Mouse (Mus musculus) midbrain, embryonic 13.5 days (tissue): ENCODE results near the gene Tmprss6. TPM values are rescaled to one million over a fixed set of nuclear protein-coding genes. Genes with fewer than 3 reads are reported as not detected.

Experiments
- ATAC-seq: fragments of 200-750 bp; cut with Nextera tagmentation; 2 replicates; pipeline ENCODE4 v1.8.0; 2017; ENCODE audit warnings: mild to moderate bottlenecking, moderate TSS enrichment, moderate library complexity
- H3K27ac ChIP-seq: fragments of 300-500 bp; sonication (generic); 2 replicates; pipeline ENCODE4 v1.5.1; 2015; ENCODE audit warnings: inconsistent platforms, mild to moderate bottlenecking, moderate library complexity
- H3K27me3 ChIP-seq: fragments of 300-500 bp; sonication (generic); 2 replicates; pipeline ENCODE4 v1.6.1; 2015; ENCODE audit warnings: mild to moderate bottlenecking, inconsistent platforms
- H3K36me3 ChIP-seq: fragments of 300-500 bp; sonication (generic); 2 replicates; pipeline ENCODE4 v1.6.1; 2015; ENCODE audit warnings: mild to moderate bottlenecking, inconsistent platforms
- H3K4me1 ChIP-seq: fragments of 300-500 bp; sonication (generic); replicated peaks from 2 replicates; pipeline ENCODE4 v1.6.1; 2015; ENCODE audit warnings: inconsistent platforms
- H3K4me2 ChIP-seq: fragments of 300-500 bp; sonication (generic); replicated peaks from 2 replicates; pipeline ENCODE4 v1.6.1; 2015; ENCODE audit warnings: moderate library complexity, mild to moderate bottlenecking, inconsistent platforms
- H3K4me3 ChIP-seq: fragments of 300-500 bp; sonication (generic); replicated peaks from 2 replicates; pipeline ENCODE4 v1.5.1; 2015; ENCODE audit warnings: mild to moderate bottlenecking, inconsistent platforms
- H3K9ac ChIP-seq: fragments of 300-500 bp; sonication (generic); replicated peaks from 2 replicates; pipeline ENCODE4 v1.6.1; 2015; ENCODE audit warnings: mild to moderate bottlenecking, inconsistent platforms
- H3K9me3 ChIP-seq: fragments of 300-500 bp; sonication (generic); 2 replicates; pipeline ENCODE4 v1.6.1; 2016; ENCODE audit warnings: mild to moderate bottlenecking, inconsistent platforms
- WGBS: fragments of 180-500 bp; shearing (Covaris S2); methylation state at CpG from one replicate; pipeline ENCODE4 v1.1.7; 2015; 5-methylcytosine and 5-hydroxymethylcytosine counted together
- polyA plus RNA-seq: library from polyadenylated mRNA; unstranded; fragments of >200 nt; fragmentation: Nextera tagmentation; extraction: Ambion mirVana; gene quantifications from 2 replicates; pipeline ENCODE4 v1.2.1, GENCODE M21; 2015

Gene Tmprss6
- polyA plus RNA-seq, 1 experiment from 2014 or later = 0.16 TPM

GRCm38 (mm10) chr15:78457193-78457592 lies 11.2 kb downstream of the Tmprss6 start:
- ATAC-seq = no peak
- H3K9me3 ChIP-seq = no peaks in the 10 kb centered on the region
- H3K4me1 ChIP-seq = no peaks in the 10 kb centered on the region
- H3K9ac ChIP-seq = no peak overlapping the region
- H3K4me2 ChIP-seq = no peak overlapping the region
- H3K36me3 ChIP-seq = no peaks in the 10 kb centered on the region
- 82% methylated on average over 10 of the region's 10 CpGs for WGBS
- no peak overlapping the region for H3K4me3 ChIP-seq
- H3K27me3 ChIP-seq = no peaks in the 10 kb centered on the region
- H3K27ac ChIP-seq = no peak overlapping the region

GRCm38 (mm10) chr15:78456051-78456450 lies 12.4 kb downstream of the Tmprss6 start:
- WGBS = 60% methylated on average over 7 of the region's 7 CpGs

DNA sequence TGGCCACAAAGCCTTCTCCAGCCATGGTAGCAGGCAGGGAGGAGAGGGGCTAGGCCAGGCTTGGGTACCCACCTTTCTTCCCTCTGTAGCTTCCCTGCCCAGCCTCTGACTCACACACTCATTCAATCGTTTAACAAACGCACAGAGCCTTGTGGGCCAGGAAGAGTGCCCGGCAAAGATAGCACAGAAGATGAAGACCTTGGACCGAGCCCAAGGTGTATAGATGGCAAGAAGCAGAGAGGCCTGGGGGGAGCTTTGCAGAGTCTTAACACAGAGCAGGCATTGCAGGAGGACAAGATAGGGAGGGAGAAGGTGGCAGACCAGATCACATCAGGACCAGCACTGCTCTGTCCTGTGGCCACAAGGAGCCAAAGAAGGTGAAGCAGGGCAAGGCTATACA lies 13.3 kb downstream of the Tmprss6 start:
- Histone ChIP-seq H3K36me3 (no peaks in the 10 kb centered on the region), H3K27me3 (no peaks in the 10 kb centered on the region), H3K4me2 (no peak overlapping the region), H3K4me1 (peaks cover 2% of the 10 kb centered on the region; the same call in 1 of the 2 replicates), H3K27ac (no peak overlapping the region), H3K4me3 (no peak overlapping the region), H3K9me3 (no peaks in the 10 kb centered on the region), H3K9ac (no peak overlapping the region)
- WGBS = 87% methylated on average over 4 of the region's 4 CpGs
- ATAC-seq = no peak

More at GRCm38 (mm10) chr15:78456051-78456450, 12.4 kb downstream of the Tmprss6 start:
- Histone ChIP-seq H3K4me3 (no peak overlapping the region), H3K9ac (no peak overlapping the region), H3K4me1 (no peaks in the 10 kb centered on the region), H3K4me2 (no peak overlapping the region), H3K27me3 (no peaks in the 10 kb centered on the region), H3K27ac (no peak overlapping the region), H3K36me3 (no peaks in the 10 kb centered on the region), H3K9me3 (no peaks in the 10 kb centered on the region)
- ATAC-seq = no peak

DNA sequence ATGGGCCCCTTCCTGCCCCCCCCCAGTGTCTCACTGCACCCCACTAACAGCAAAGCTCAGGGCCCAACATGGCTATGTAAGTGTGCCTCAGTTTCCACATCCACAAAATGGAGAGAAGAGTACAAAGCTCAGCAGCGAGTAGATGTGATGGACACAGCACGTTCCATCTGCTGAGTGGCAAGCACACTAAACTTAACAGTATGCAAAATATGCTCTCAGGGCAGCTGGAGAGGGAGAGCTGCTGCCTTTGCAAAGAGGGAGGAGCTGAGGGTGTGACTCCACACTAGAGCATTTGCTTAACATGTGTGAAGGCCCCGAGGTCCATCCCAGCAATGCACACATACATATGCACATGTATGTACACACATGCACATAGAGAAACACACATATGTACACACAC lies 15.5 kb downstream of the Tmprss6 start:
- no peak overlapping the region for H3K9ac ChIP-seq
- H3K4me2 ChIP-seq = no peak overlapping the region
- ATAC-seq = no peak
- H3K27me3 ChIP-seq = no peaks in the 10 kb centered on the region
- no peaks in the 10 kb centered on the region for H3K9me3 ChIP-seq
- H3K4me1 ChIP-seq = peaks cover 16% of the 10 kb centered on the region
- 88% methylated on average over 3 of the region's 3 CpGs for WGBS
- H3K4me3 ChIP-seq = no peak overlapping the region
- H3K27ac ChIP-seq = no peak overlapping the region
- no peaks in the 10 kb centered on the region for H3K36me3 ChIP-seq

DNA sequence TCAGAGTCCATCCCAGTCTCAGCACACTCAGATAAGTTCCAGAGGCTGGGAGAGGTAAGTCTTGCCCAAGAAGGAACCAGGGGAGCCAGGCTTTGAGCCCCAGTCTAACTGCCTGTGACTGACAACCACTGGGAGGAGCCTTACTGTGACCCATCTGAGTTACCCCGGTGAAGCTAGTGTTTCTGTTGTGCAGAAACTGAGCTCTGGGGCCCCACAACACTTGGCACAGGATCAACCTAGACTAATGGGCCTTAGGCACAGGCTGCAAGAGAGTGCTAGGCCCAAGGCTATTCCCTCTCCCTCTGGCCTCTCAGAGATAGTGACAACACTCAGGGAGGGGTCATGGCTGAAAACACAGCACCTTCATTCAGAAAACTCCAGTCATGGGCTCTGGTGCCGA lies 17.2 kb downstream of the Tmprss6 start:
- Histone ChIP-seq H3K27me3 (no peaks in the 10 kb centered on the region), H3K36me3 (no peaks in the 10 kb centered on the region), H3K4me2 (no peak overlapping the region), H3K9ac (no peak overlapping the region), H3K4me1 (peaks cover 18% of the 10 kb centered on the region), H3K4me3 (no peak overlapping the region), H3K27ac (no peak overlapping the region), H3K9me3 (no peaks in the 10 kb centered on the region)
- ATAC-seq = no peak
- WGBS = 86% methylated on average over 2 of the region's 2 CpGs

DNA sequence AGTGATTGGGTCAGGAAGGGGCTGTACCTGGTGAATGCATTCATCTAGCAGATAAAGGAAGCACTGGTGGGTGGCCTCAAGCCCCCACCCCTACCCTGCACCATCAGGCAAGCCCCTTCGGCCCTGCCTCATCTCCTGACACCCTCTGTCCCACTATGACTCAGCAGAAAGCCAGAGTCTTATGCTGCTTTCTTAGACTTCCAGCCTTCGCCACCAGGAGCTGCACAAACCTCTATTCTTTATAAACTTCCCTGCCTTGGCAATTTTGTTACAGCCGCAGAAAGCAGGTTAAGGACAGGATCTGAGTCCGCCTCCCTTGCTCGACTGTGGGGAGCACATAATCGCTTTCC lies 18.0 kb downstream of the Tmprss6 start:
- Histone ChIP-seq H3K27me3 (no peaks in the 10 kb centered on the region), H3K9ac (no peak overlapping the region), H3K4me2 (no peak overlapping the region), H3K27ac (no peak overlapping the region), H3K9me3 (no peaks in the 10 kb centered on the region), H3K4me1 (peaks cover 18% of the 10 kb centered on the region), H3K4me3 (no peak overlapping the region), H3K36me3 (no peaks in the 10 kb centered on the region)
- no peak for ATAC-seq
- 88% methylated on average over 6 of the region's 6 CpGs for WGBS

GRCm38 (mm10) chr15:78449694-78450418 lies 18.6 kb downstream of the Tmprss6 start:
- 31% methylated on average over 7 of the region's 7 CpGs for WGBS
- no peaks in the 10 kb centered on the region for H3K27me3 ChIP-seq
- peaks cover 18% of the 10 kb centered on the region for H3K4me1 ChIP-seq
- no peak for ATAC-seq
- no peak overlapping the region for H3K4me3 ChIP-seq
- no peaks in the 10 kb centered on the region for H3K36me3 ChIP-seq
- H3K4me2 ChIP-seq = no peak overlapping the region
- 0 out of 2 replicates have a peak overlapping the region, but pooled peaks have one; percentile 12 for H3K9ac ChIP-seq
- 0 out of 2 replicates have a peak overlapping the region, but pooled peaks have one; percentile 27 for H3K27ac ChIP-seq
- H3K9me3 ChIP-seq = no peaks in the 10 kb centered on the region

- no peak overlapping the region for H3K27ac ChIP-seq
- no peaks in the 10 kb centered on the region for H3K27me3 ChIP-seq
- H3K9me3 ChIP-seq = no peaks in the 10 kb centered on the region
- H3K4me3 ChIP-seq = no peak overlapping the region
- WGBS = 75% methylated on average over 6 of the region's 6 CpGs
- ATAC-seq = no peak
- 0 out of 2 replicates have a peak overlapping the region, but pooled peaks have one; percentile 12 for H3K9ac ChIP-seq
- H3K36me3 ChIP-seq = no peaks in the 10 kb centered on the region
- H3K4me1 ChIP-seq = peaks cover 18% of the 10 kb centered on the region
- H3K4me2 ChIP-seq = no peak overlapping the region
Measured at GRCm38 (mm10) chr15:78449131-78449530, 19.3 kb downstream of the Tmprss6 start.

GRCm38 (mm10) chr15:78447746-78448535 lies 20.5 kb downstream of the Tmprss6 start:
- 1% methylated on average over 22 of the region's 22 CpGs for WGBS
- no peaks in the 10 kb centered on the region for H3K27me3 ChIP-seq
- 0 out of 2 replicates have a peak overlapping the region, but pooled peaks have one; percentile 20 for H3K27ac ChIP-seq
- 0 out of 2 replicates have a peak overlapping the region, but pooled peaks have one; percentile 6 for H3K9ac ChIP-seq
- no peaks in the 10 kb centered on the region for H3K36me3 ChIP-seq
- peaks cover 24% of the 10 kb centered on the region for H3K4me1 ChIP-seq
- H3K4me2 ChIP-seq = peak overlapping the region; percentile 50
- peak; percentile 34; the same call in 1 of the 2 replicates for ATAC-seq
- H3K9me3 ChIP-seq = no peaks in the 10 kb centered on the region
- peak overlapping the region; percentile 18 for H3K4me3 ChIP-seq

DNA sequence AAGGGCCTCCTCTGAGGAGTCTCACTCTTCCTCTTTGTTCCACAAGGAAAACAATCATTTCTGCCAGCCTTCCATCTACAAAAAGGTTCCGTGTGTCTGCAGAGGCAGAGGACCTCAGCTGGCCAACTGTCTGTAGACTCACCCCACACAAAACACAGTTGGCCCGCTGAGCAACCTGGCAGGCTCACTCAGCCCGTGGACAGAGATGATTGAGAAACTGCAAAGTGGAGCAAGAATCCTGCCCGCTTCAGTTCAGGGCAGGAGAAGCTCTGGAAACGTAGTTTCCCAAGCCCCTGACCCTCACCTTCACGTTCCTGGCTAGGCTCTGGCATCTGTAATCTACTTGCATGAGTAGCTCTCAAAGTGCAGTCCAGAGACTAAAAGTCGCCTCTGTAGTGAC lies 21.3 kb downstream of the Tmprss6 start:
- Histone ChIP-seq H3K9ac (0 out of 2 replicates have a peak overlapping the region, but pooled peaks have one; percentile 40), H3K4me1 (peaks cover 24% of the 10 kb centered on the region), H3K27ac (no peak overlapping the region), H3K9me3 (no peaks in the 10 kb centered on the region), H3K27me3 (no peaks in the 10 kb centered on the region), H3K4me2 (no peak overlapping the region), H3K36me3 (no peaks in the 10 kb centered on the region), H3K4me3 (no peak overlapping the region)
- ATAC-seq = no peak
- 31% methylated on average over 7 of the region's 7 CpGs for WGBS

DNA sequence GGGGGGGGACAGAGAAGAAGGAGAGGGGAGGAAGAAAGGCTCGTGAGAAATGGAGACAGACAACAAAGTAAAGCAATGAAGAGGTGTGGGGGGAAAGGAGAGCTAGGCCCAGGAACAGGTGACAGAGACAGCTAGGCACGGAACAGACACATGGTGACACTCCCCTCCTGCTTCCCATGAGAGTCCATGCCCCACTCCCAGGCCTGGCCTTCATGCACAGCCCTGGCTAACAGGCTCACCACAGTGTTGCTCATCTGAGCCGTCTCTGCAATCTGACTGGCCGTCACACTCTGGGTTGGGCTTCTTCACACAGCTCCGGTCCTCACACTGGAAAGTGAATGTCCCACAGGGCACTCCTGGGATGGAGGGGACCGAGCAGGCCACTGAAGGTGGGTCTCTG lies 24.6 kb downstream of the Tmprss6 start:
- no peak overlapping the region; the same call in 1 of the 2 replicates for H3K9ac ChIP-seq
- no peak overlapping the region for H3K4me3 ChIP-seq
- WGBS = 55% methylated on average over 6 of the region's 6 CpGs

DNA sequence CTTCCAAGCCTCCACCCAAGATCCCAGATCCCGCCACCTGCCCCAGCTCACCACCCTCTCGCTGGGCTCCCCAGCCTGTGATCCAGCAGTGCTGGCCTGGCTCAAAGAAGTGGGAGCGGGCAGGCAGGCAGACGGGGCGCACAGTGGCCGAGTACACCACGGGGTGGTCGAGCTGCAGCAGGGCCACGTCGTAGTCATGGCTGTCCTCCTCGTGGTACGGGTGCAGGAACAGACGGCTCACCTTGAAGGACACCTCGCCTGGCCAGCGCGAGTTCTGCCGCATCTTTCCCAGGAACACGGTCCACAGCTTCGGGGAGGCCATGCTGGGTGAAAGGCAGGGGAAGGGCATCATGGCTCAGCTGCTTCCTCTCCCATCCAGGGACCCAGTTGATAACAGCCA lies 26.2 kb downstream of the Tmprss6 start:
- no peak overlapping the region for H3K4me2 ChIP-seq
- H3K9me3 ChIP-seq = no peaks in the 10 kb centered on the region
- no peak overlapping the region for H3K27ac ChIP-seq
- H3K4me1 ChIP-seq = peaks cover 27% of the 10 kb centered on the region
- WGBS = 91% methylated on average over 19 of the region's 19 CpGs
- ATAC-seq = no peak
- 0 out of 2 replicates have a peak, but pooled peaks cover 2% of the 10 kb centered on the region for H3K27me3 ChIP-seq
- H3K36me3 ChIP-seq = no peaks in the 10 kb centered on the region
- no peak overlapping the region for H3K4me3 ChIP-seq
- H3K9ac ChIP-seq = no peak overlapping the region

More for the DNA sequence above, 24.6 kb downstream of the Tmprss6 start:
- H3K4me2 ChIP-seq = no peak overlapping the region
- no peak overlapping the region for H3K27ac ChIP-seq
- H3K27me3 ChIP-seq = no peaks in the 10 kb centered on the region
- H3K9me3 ChIP-seq = no peaks in the 10 kb centered on the region
- H3K36me3 ChIP-seq = no peaks in the 10 kb centered on the region
- ATAC-seq = no peak
- H3K4me1 ChIP-seq = peaks cover 22% of the 10 kb centered on the region
